Mouse (Mus musculus): ENCODE results near the gene Shroom1. TPM values are rescaled to one million over a fixed set of nuclear protein-coding genes. Genes with fewer than 3 reads are reported as not detected.

The Shroom1 gene
- polyA plus RNA-seq, 1 experiment from 2014 or later = 1.4 TPM

GRCm38 (mm10) chr11:53510351-53510750, 53.3 kb downstream of the Shroom1 start:
- WGBS = 48% methylated on average over 5 of the region's 5 CpGs

GRCm38 (mm10) chr11:53516775-53517627, 60.0 kb downstream of the Shroom1 start:
- no peaks in the 10 kb centered on the region for H3K36me3 ChIP-seq (ENCODE audit: control insufficient read depth, insufficient read depth, low read length)
- no peak overlapping the region for H3K4me2 ChIP-seq (ENCODE audit: low read depth, low read length)
- H3K9ac ChIP-seq (ENCODE audit: low read depth, low read length) = no peak overlapping the region
- ATAC-seq = no peak
- no peaks in the 10 kb centered on the region for H3K27me3 ChIP-seq (replicated peaks; ENCODE audit: control insufficient read depth, insufficient read depth, low read length)
- 42% methylated on average over 8 of the region's 8 CpGs for WGBS
- no peak overlapping the region for H3K4me3 ChIP-seq (ENCODE audit: low read length)
- peaks cover 19% of the 10 kb centered on the region for H3K4me1 ChIP-seq (ENCODE audit: control insufficient read depth, insufficient read depth, low read length)
- no peaks in the 10 kb centered on the region for H3K9me3 ChIP-seq (ENCODE audit: control insufficient read depth, low read length)
- H3K27ac ChIP-seq (ENCODE audit: low read length) = no peak overlapping the region

More at GRCm38 (mm10) chr11:53510351-53510750, 53.3 kb downstream of the Shroom1 start:
- Histone ChIP-seq H3K36me3 (ENCODE audit: control insufficient read depth, insufficient read depth, low read length) (no peaks in the 10 kb centered on the region), H3K27ac (ENCODE audit: low read length) (no peak overlapping the region), H3K4me3 (ENCODE audit: low read length) (no peak overlapping the region), H3K4me2 (ENCODE audit: low read depth, low read length) (no peak overlapping the region), H3K27me3 (replicated peaks; ENCODE audit: control insufficient read depth, insufficient read depth, low read length) (no peaks in the 10 kb centered on the region), H3K9ac (ENCODE audit: low read depth, low read length) (no peak overlapping the region), H3K4me1 (ENCODE audit: control insufficient read depth, insufficient read depth, low read length) (0 out of 2 replicates have a peak, but pooled peaks cover 3% of the 10 kb centered on the region), H3K9me3 (ENCODE audit: control insufficient read depth, low read length) (no peaks in the 10 kb centered on the region)
- no peak for ATAC-seq

Small RNA genes within 50 kb of the gene (microRNA-seq; reads per million reads assigned to microRNA genes)
- not detected for gene Mir6920

Other genes with a start within 250 kb of the Shroom1 start
- gene Hspa4, start 156.7 kb upstream of the Shroom1 start, polyA plus RNA-seq (2015; fragmentation: Nextera tagmentation; extraction: Ambion mirVana) = 85.2 and 85.9 TPM in 2 replicates
- 12.6 and 13.4 TPM in 2 replicates for gene Zcchc10, start 132.5 kb upstream of the Shroom1 start, polyA plus RNA-seq (2015; fragmentation: Nextera tagmentation; extraction: Ambion mirVana)
- 16.6 and 20.4 TPM in 2 replicates for gene Aff4, start 106.4 kb upstream of the Shroom1 start, polyA plus RNA-seq (2015; fragmentation: Nextera tagmentation; extraction: Ambion mirVana)
- 17.8 and 52.6 TPM in 2 replicates for gene Leap2, start 34.0 kb upstream of the Shroom1 start, polyA plus RNA-seq (2015; fragmentation: Nextera tagmentation; extraction: Ambion mirVana)
- gene Uqcrq, start 26.4 kb upstream of the Shroom1 start, polyA plus RNA-seq (2015; fragmentation: Nextera tagmentation; extraction: Ambion mirVana) = 1,029 and 1,034 TPM in 2 replicates
- 0.99 and 1.4 TPM in 2 replicates for gene Gdf9, start 26.2 kb upstream of the Shroom1 start, polyA plus RNA-seq (2015; fragmentation: Nextera tagmentation; extraction: Ambion mirVana)
- 0.06 and 0.07 TPM in 2 replicates for gene Gm10447, start 95 bp upstream of the Shroom1 start, polyA plus RNA-seq (2015; fragmentation: Nextera tagmentation; extraction: Ambion mirVana)
- gene Gm9837, start 13.3 kb downstream of the Shroom1 start, polyA plus RNA-seq (2015; fragmentation: Nextera tagmentation; extraction: Ambion mirVana) = not detected in 2 replicates
- gene Gm9945, start 23.0 kb downstream of the Shroom1 start, polyA plus RNA-seq (2015; fragmentation: Nextera tagmentation; extraction: Ambion mirVana) = not detected in 2 replicates
- gene Sowaha, start 23.1 kb downstream of the Shroom1 start, polyA plus RNA-seq (2015; fragmentation: Nextera tagmentation; extraction: Ambion mirVana) = 0.31 and 0.32 TPM in 2 replicates
- 18.2 and 18.4 TPM in 2 replicates for gene Sept8, start 62.1 kb downstream of the Shroom1 start, polyA plus RNA-seq (2015; fragmentation: Nextera tagmentation; extraction: Ambion mirVana)
- 35.0 and 42.3 TPM in 2 replicates for gene Kif3a, start 110.2 kb downstream of the Shroom1 start, polyA plus RNA-seq (2015; fragmentation: Nextera tagmentation; extraction: Ambion mirVana)
- 0.35 and 0.47 TPM in 2 replicates for gene Il4, start 161.5 kb downstream of the Shroom1 start, polyA plus RNA-seq (2015; fragmentation: Nextera tagmentation; extraction: Ambion mirVana)
- gene Il13, start 177.5 kb downstream of the Shroom1 start, polyA plus RNA-seq (2015; fragmentation: Nextera tagmentation; extraction: Ambion mirVana) = not detected in 2 replicates